Mouse (Mus musculus): ENCODE measurements around the gene Tpst2. TPM values are rescaled to one million over a fixed set of nuclear protein-coding genes. Genes with fewer than 3 reads are reported as not detected.

The Tpst2 gene
- total RNA-seq (2014; fragmentation: Nextera tagmentation), result 43.7 and 55.7 TPM in 2 replicates
- total RNA-seq (2017), result 32.9 and 37.3 TPM in 2 replicates
- polyA plus RNA-seq (2012), result 103 and 156 TPM in 2 replicates

GRCm38 (mm10) chr5:112276267-112276873 is at the start of gene Tpst2:
Gene Tpst2, plus strand, starts transcription at chr5:112276691.
- ATAC-seq (ENCODE audit: extremely low read depth, insufficient number of reproducible peaks, low FRiP score, poor library complexity, severe bottlenecking), result peak; percentile 90
- peak; percentile 95 for DNase-seq (ENCODE audit: low spot score)
- H3K4me3 ChIP-seq (ENCODE audit: low read depth, low read length), result peak within 1 kb of the TSS; percentile 98
- H3K9me3 ChIP-seq (replicated peaks), result no peaks in the 10 kb centered on the region
- H3K36me3 ChIP-seq (replicated peaks), result peaks cover 36% of the 10 kb centered on the region
- no peaks in the 10 kb centered on the region for H3K27me3 ChIP-seq (ENCODE audit: insufficient read depth, low read length)
- H3K4me1 ChIP-seq (ENCODE audit: insufficient read depth, low read depth, low read length), result peaks cover 86% of the 10 kb centered on the region
- no peak for TF ChIP-seq TAL1 (conservative IDR thresholded peaks at IDR 0.05; ENCODE audit: low read depth, low read length)
- no peak for TF ChIP-seq POLR2AphosphoS5 (IDR thresholded peaks at IDR 0.05; ENCODE audit: insufficient replicate concordance, low read depth, low read length)
- no peak for TF ChIP-seq GATA2 (IDR thresholded peaks at IDR 0.05; ENCODE audit: borderline replicate concordance, low read depth, low read length)
- TF ChIP-seq GATA1 (IDR thresholded peaks at IDR 0.05; ENCODE audit: borderline replicate concordance, low read length), result no peak
- TF ChIP-seq CTCF (IDR thresholded peaks at IDR 0.05; ENCODE audit: low read depth, low read length), result no peak

- ATAC-seq (ENCODE audit: extremely low read depth, insufficient number of reproducible peaks, low FRiP score, poor library complexity, severe bottlenecking) (no peak), DNase-seq (ENCODE audit: low spot score) (no peak)
- Histone ChIP-seq H3K36me3 (replicated peaks) (no peaks in the 10 kb centered on the region), H3K27me3 (ENCODE audit: insufficient read depth, low read length) (peaks cover 5% of the 10 kb centered on the region), H3K9me3 (replicated peaks) (peaks cover 14% of the 10 kb centered on the region), H3K4me3 (ENCODE audit: low read depth, low read length) (no peak overlapping the region), H3K4me1 (ENCODE audit: insufficient read depth, low read depth, low read length) (no peaks in the 10 kb centered on the region)
- no peak for TF ChIP-seq POLR2AphosphoS5 (IDR thresholded peaks at IDR 0.05; ENCODE audit: insufficient replicate concordance, low read depth, low read length)
These were observed 49.1 kb upstream of the Tpst2 start for GRCm38 (mm10) chr5:112227354-112227753.

GRCm38 (mm10) chr5:112227898-112228239 is 48.6 kb upstream of the Tpst2 start:
- no peak for ATAC-seq (ENCODE audit: extremely low read depth, insufficient number of reproducible peaks, low FRiP score, poor library complexity, severe bottlenecking)

GRCm38 (mm10) chr5:112228240-112229076 is 48.0 kb upstream of the Tpst2 start:
- H3K4me3 ChIP-seq (ENCODE audit: low read depth, low read length), result no peak overlapping the region
- H3K27me3 ChIP-seq (ENCODE audit: insufficient read depth, low read length), result peaks cover 5% of the 10 kb centered on the region
- no peak for ATAC-seq (ENCODE audit: extremely low read depth, insufficient number of reproducible peaks, low FRiP score, poor library complexity, severe bottlenecking)
- no peaks in the 10 kb centered on the region for H3K36me3 ChIP-seq (replicated peaks)
- H3K9me3 ChIP-seq (replicated peaks), result peaks cover 14% of the 10 kb centered on the region
- no peak for TF ChIP-seq GATA2 (IDR thresholded peaks at IDR 0.05; ENCODE audit: borderline replicate concordance, low read depth, low read length)
- TF ChIP-seq GATA1 (IDR thresholded peaks at IDR 0.05; ENCODE audit: borderline replicate concordance, low read length), result no peak
- no peak for TF ChIP-seq POLR2AphosphoS5 (IDR thresholded peaks at IDR 0.05; ENCODE audit: insufficient replicate concordance, low read depth, low read length)
- no peak for TF ChIP-seq TAL1 (conservative IDR thresholded peaks at IDR 0.05; ENCODE audit: low read depth, low read length)
- TF ChIP-seq CTCF (IDR thresholded peaks at IDR 0.05; ENCODE audit: low read depth, low read length), result no peak
- no peak for DNase-seq (ENCODE audit: low spot score)
- no peaks in the 10 kb centered on the region for H3K4me1 ChIP-seq (ENCODE audit: insufficient read depth, low read depth, low read length)

More at GRCm38 (mm10) chr5:112227898-112228239, 48.6 kb upstream of the Tpst2 start:
- H3K36me3 ChIP-seq (replicated peaks), result no peaks in the 10 kb centered on the region
- H3K4me3 ChIP-seq (ENCODE audit: low read depth, low read length), result no peak overlapping the region
- peaks cover 14% of the 10 kb centered on the region for H3K9me3 ChIP-seq (replicated peaks)
- TF ChIP-seq GATA2 (IDR thresholded peaks at IDR 0.05; ENCODE audit: borderline replicate concordance, low read depth, low read length), result no peak
- TF ChIP-seq POLR2AphosphoS5 (IDR thresholded peaks at IDR 0.05; ENCODE audit: insufficient replicate concordance, low read depth, low read length), result no peak
- TF ChIP-seq CTCF (IDR thresholded peaks at IDR 0.05; ENCODE audit: low read depth, low read length), result no peak
- no peak for TF ChIP-seq GATA1 (IDR thresholded peaks at IDR 0.05; ENCODE audit: borderline replicate concordance, low read length)
- TF ChIP-seq TAL1 (conservative IDR thresholded peaks at IDR 0.05; ENCODE audit: low read depth, low read length), result no peak
- H3K27me3 ChIP-seq (ENCODE audit: insufficient read depth, low read length), result peaks cover 5% of the 10 kb centered on the region
- DNase-seq (ENCODE audit: low spot score), result no peak
- no peaks in the 10 kb centered on the region for H3K4me1 ChIP-seq (ENCODE audit: insufficient read depth, low read depth, low read length)

GRCm38 (mm10) chr5:112235806-112236205 is 40.7 kb upstream of the Tpst2 start:
- peaks cover 17% of the 10 kb centered on the region for H3K4me1 ChIP-seq (ENCODE audit: insufficient read depth, low read depth, low read length)
- ATAC-seq (ENCODE audit: extremely low read depth, insufficient number of reproducible peaks, low FRiP score, poor library complexity, severe bottlenecking), result no peak
- no peak overlapping the region for H3K4me3 ChIP-seq (ENCODE audit: low read depth, low read length)
- H3K36me3 ChIP-seq (replicated peaks), result no peaks in the 10 kb centered on the region
- no peak for DNase-seq (ENCODE audit: low spot score)
- TF ChIP-seq POLR2AphosphoS5 (IDR thresholded peaks at IDR 0.05; ENCODE audit: insufficient replicate concordance, low read depth, low read length) (no peak), GATA2 (IDR thresholded peaks at IDR 0.05; ENCODE audit: borderline replicate concordance, low read depth, low read length) (no peak), CTCF (IDR thresholded peaks at IDR 0.05; ENCODE audit: low read depth, low read length) (no peak), TAL1 (conservative IDR thresholded peaks at IDR 0.05; ENCODE audit: low read depth, low read length) (no peak), GATA1 (IDR thresholded peaks at IDR 0.05; ENCODE audit: borderline replicate concordance, low read length) (no peak)
- peaks cover 26% of the 10 kb centered on the region for H3K27me3 ChIP-seq (ENCODE audit: insufficient read depth, low read length)
- H3K9me3 ChIP-seq (replicated peaks), result peaks cover 4% of the 10 kb centered on the region; the same call in 1 of the 2 replicates

GRCm38 (mm10) chr5:112236631-112237030 is 39.9 kb upstream of the Tpst2 start:
- TF ChIP-seq POLR2AphosphoS5 (IDR thresholded peaks at IDR 0.05; ENCODE audit: insufficient replicate concordance, low read depth, low read length) (no peak), TAL1 (conservative IDR thresholded peaks at IDR 0.05; ENCODE audit: low read depth, low read length) (no peak), CTCF (IDR thresholded peaks at IDR 0.05; ENCODE audit: low read depth, low read length) (no peak), GATA2 (IDR thresholded peaks at IDR 0.05; ENCODE audit: borderline replicate concordance, low read depth, low read length) (no peak), GATA1 (IDR thresholded peaks at IDR 0.05; ENCODE audit: borderline replicate concordance, low read length) (no peak)
- Histone ChIP-seq H3K4me1 (ENCODE audit: insufficient read depth, low read depth, low read length) (peaks cover 26% of the 10 kb centered on the region), H3K27me3 (ENCODE audit: insufficient read depth, low read length) (peaks cover 26% of the 10 kb centered on the region), H3K9me3 (replicated peaks) (peaks cover 4% of the 10 kb centered on the region; the same call in 1 of the 2 replicates), H3K4me3 (ENCODE audit: low read depth, low read length) (no peak overlapping the region), H3K36me3 (replicated peaks) (no peaks in the 10 kb centered on the region)
- ATAC-seq (ENCODE audit: extremely low read depth, insufficient number of reproducible peaks, low FRiP score, poor library complexity, severe bottlenecking), result no peak
- no peak for DNase-seq (ENCODE audit: low spot score)

All from G1E (cell line).